Mouse (Mus musculus): Measurements from ENCODE around the gene Ccdc73. TPM values are rescaled to one million over a fixed set of nuclear protein-coding genes. Genes with fewer than 3 reads are reported as not detected.
"Not testable (repeated sequence)": the region's sequence is repeated elsewhere in the genome, so short reads cannot be mapped to it uniquely, and the experiment has no call there.

The Ccdc73 gene
- polyA plus RNA-seq, 1 experiment: not detected

GRCm38 (mm10) chr2:104859060-104859459 is 8.5 kb upstream of the Ccdc73 start:
- H3K4me1 ChIP-seq (ENCODE audit: control insufficient read depth, insufficient read depth, low read length): no peaks in the 10 kb centered on the region
- H3K4me3 ChIP-seq (ENCODE audit: insufficient read depth, low read depth, low read length): no peak overlapping the region
- WGBS: 78% methylated on average over 5 of the region's 5 CpGs
- no peak overlapping the region for H3K27ac ChIP-seq (ENCODE audit: insufficient read depth, low read depth, low read length)
- TF ChIP-seq POLR2A (IDR thresholded peaks at IDR 0.05; ENCODE audit: insufficient read depth, low read depth, low read length): no peak

GRCm38 (mm10) chr2:104860426-104860825 is 7.2 kb upstream of the Ccdc73 start:
- H3K27ac ChIP-seq (ENCODE audit: insufficient read depth, low read depth, low read length): no peak overlapping the region

GRCm38 (mm10) chr2:104864176-104864860 is 3.3 kb upstream of the Ccdc73 start:
- Histone ChIP-seq H3K27ac (ENCODE audit: insufficient read depth, low read depth, low read length) (no peak overlapping the region), H3K4me1 (ENCODE audit: control insufficient read depth, insufficient read depth, low read length) (no peaks in the 10 kb centered on the region), H3K4me3 (ENCODE audit: insufficient read depth, low read depth, low read length) (no peak overlapping the region)
- TF ChIP-seq POLR2A (IDR thresholded peaks at IDR 0.05; ENCODE audit: insufficient read depth, low read depth, low read length) (no peak), CTCF (IDR thresholded peaks at IDR 0.05; ENCODE audit: insufficient read depth, low read depth, low read length) (no peak)
- WGBS: 90% methylated on average over 4 of the region's 4 CpGs

More at GRCm38 (mm10) chr2:104860426-104860825, 7.2 kb upstream of the Ccdc73 start:
- Histone ChIP-seq H3K4me3 (ENCODE audit: insufficient read depth, low read depth, low read length) (no peak overlapping the region), H3K4me1 (ENCODE audit: control insufficient read depth, insufficient read depth, low read length) (no peaks in the 10 kb centered on the region)
- TF ChIP-seq POLR2A (IDR thresholded peaks at IDR 0.05; ENCODE audit: insufficient read depth, low read depth, low read length) (no peak), CTCF (IDR thresholded peaks at IDR 0.05; ENCODE audit: insufficient read depth, low read depth, low read length) (no peak)
- WGBS: 76% methylated on average over 10 of the region's 10 CpGs

- TF ChIP-seq POLR2A (IDR thresholded peaks at IDR 0.05; ENCODE audit: insufficient read depth, low read depth, low read length): no peak
- TF ChIP-seq CTCF (IDR thresholded peaks at IDR 0.05; ENCODE audit: insufficient read depth, low read depth, low read length): no peak
- no peak overlapping the region for H3K4me3 ChIP-seq (ENCODE audit: insufficient read depth, low read depth, low read length)
- no peaks in the 10 kb centered on the region for H3K4me1 ChIP-seq (ENCODE audit: control insufficient read depth, insufficient read depth, low read length)
- 91% methylated on average over 3 of the region's 3 CpGs for WGBS
- no peak overlapping the region for H3K27ac ChIP-seq (ENCODE audit: insufficient read depth, low read depth, low read length)
Measured at GRCm38 (mm10) chr2:104869101-104869500, 1.5 kb downstream of the Ccdc73 start.

DNA sequence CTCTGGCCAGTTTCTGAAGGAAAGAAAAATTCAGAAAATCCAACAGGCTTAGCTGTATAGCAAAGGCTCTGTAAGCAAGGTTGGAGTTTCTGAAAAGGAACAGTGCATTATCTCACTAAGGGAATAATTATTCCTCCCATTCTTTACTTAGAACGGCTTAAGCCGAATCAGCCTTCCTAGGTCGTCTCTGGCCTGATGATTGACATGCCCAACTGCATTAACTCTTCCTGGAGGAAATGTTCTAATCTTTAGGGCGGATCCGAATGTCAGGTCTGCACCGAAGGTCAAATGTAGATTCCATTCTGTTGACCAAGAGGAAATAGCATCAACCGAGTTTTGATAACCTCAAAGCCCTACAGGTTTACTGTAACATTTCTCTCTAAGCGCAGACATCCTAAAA is 11.2 kb downstream of the Ccdc73 start:
- Histone ChIP-seq H3K4me3 (ENCODE audit: insufficient read depth, low read depth, low read length) (no peak overlapping the region), H3K27ac (ENCODE audit: insufficient read depth, low read depth, low read length) (no peak overlapping the region), H3K4me1 (ENCODE audit: control insufficient read depth, insufficient read depth, low read length) (no peaks in the 10 kb centered on the region)
- TF ChIP-seq CTCF (IDR thresholded peaks at IDR 0.05; ENCODE audit: insufficient read depth, low read depth, low read length): no peak
- TF ChIP-seq POLR2A (IDR thresholded peaks at IDR 0.05; ENCODE audit: insufficient read depth, low read depth, low read length): no peak
- WGBS: 74% methylated on average over 8 of the region's 8 CpGs

DNA sequence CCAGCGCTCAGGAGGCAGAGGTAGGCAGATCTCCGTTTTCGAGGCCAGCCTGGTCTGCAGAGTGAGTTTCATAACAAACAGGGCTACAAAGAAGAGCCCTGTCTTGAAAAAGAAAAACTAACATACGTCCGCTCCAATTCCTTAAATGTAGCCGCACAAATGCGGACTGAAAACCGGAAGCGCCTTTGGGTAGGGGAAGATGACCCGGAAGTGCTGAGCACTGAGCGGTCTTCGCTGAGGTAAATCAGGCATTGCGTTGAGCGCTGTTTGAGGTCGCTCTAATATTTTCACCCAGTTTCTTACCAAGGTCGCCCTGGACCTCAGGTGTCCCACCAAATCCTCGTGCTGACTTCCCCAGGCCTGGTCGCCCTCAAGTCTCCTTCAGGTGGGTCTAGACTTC is 18.5 kb downstream of the Ccdc73 start:
- Histone ChIP-seq H3K4me1 (ENCODE audit: control insufficient read depth, insufficient read depth, low read length) (no peaks in the 10 kb centered on the region), H3K4me3 (ENCODE audit: insufficient read depth, low read depth, low read length) (no peak overlapping the region), H3K27ac (ENCODE audit: insufficient read depth, low read depth, low read length) (no peak overlapping the region)
- WGBS: 90% methylated on average over 18 of the region's 18 CpGs
- TF ChIP-seq CTCF (IDR thresholded peaks at IDR 0.05; ENCODE audit: insufficient read depth, low read depth, low read length) (no peak), POLR2A (IDR thresholded peaks at IDR 0.05; ENCODE audit: insufficient read depth, low read depth, low read length) (no peak)

GRCm38 (mm10) chr2:104887331-104887730 is 19.7 kb downstream of the Ccdc73 start:
- not testable (repeated sequence) for H3K27ac ChIP-seq (ENCODE audit: insufficient read depth, low read depth, low read length); H3K4me1 ChIP-seq (ENCODE audit: control insufficient read depth, insufficient read depth, low read length); H3K4me3 ChIP-seq (ENCODE audit: insufficient read depth, low read depth, low read length)
- 62% methylated on average over 2 of the region's 2 CpGs for WGBS

GRCm38 (mm10) chr2:104887882-104888566 is 20.4 kb downstream of the Ccdc73 start:
- H3K27ac ChIP-seq (ENCODE audit: insufficient read depth, low read depth, low read length): no peak overlapping the region
- no peak overlapping the region for H3K4me3 ChIP-seq (ENCODE audit: insufficient read depth, low read depth, low read length)
- no peaks in the 10 kb centered on the region for H3K4me1 ChIP-seq (ENCODE audit: control insufficient read depth, insufficient read depth, low read length)
- WGBS: 23% methylated on average over 10 of the region's 10 CpGs
- TF ChIP-seq POLR2A (IDR thresholded peaks at IDR 0.05; ENCODE audit: insufficient read depth, low read depth, low read length) (no peak), CTCF (IDR thresholded peaks at IDR 0.05; ENCODE audit: insufficient read depth, low read depth, low read length) (no peak)

GRCm38 (mm10) chr2:104899975-104900374 is 32.4 kb downstream of the Ccdc73 start:
- no peak for TF ChIP-seq POLR2A (IDR thresholded peaks at IDR 0.05; ENCODE audit: insufficient read depth, low read depth, low read length)
- 90% methylated on average over 2 of the region's 2 CpGs for WGBS

More at GRCm38 (mm10) chr2:104899975-104900374, 32.4 kb downstream of the Ccdc73 start:
- Histone ChIP-seq H3K4me1 (ENCODE audit: control insufficient read depth, insufficient read depth, low read length) (no peaks in the 10 kb centered on the region), H3K4me3 (ENCODE audit: insufficient read depth, low read depth, low read length) (no peak overlapping the region), H3K27ac (ENCODE audit: insufficient read depth, low read depth, low read length) (no peak overlapping the region)
